Mouse (Mus musculus) large intestine, adult 2 months (tissue): ENCODE measurements around the gene Ap1b1. TPM values are rescaled to one million over a fixed set of nuclear protein-coding genes. Genes with fewer than 3 reads are reported as not detected.
A peak's percentile ranks its signal among the peaks of the same experiment; 100 is the strongest.

Experiments used
- DNase-seq: peaks from one replicate; pipeline ENCODE4 v3.0.0-alpha.2; 2012; ENCODE audit warnings: low read depth, low spot score
- WGBS: fragments of 180-500 bp; shearing (Covaris S2); methylation state at CpG from one replicate; pipeline ENCODE4 v1.1.7; 2018; 5-methylcytosine and 5-hydroxymethylcytosine counted together
- polyA plus RNA-seq: library from polyadenylated mRNA; depleted of rRNA; stranded (reverse); fragments of >200 nt; gene quantifications from 2 replicates; pipeline ENCODE4 v1.2.3, GENCODE M21; 2012

Gene Ap1b1
- polyA plus RNA-seq, 1 experiment, result 76.6 TPM

- DNase-seq, result no peak
- WGBS, result 92% methylated on average over 2 of the region's 2 CpGs
These were observed 3.1 kb upstream of the Ap1b1 start for GRCm38 (mm10) chr11:4983538-4983937.

- WGBS, result 7% methylated on average over 5 of the region's 5 CpGs
- no peak for DNase-seq
These were observed 2.4 kb upstream of the Ap1b1 start for GRCm38 (mm10) chr11:4984249-4984648.

- WGBS, result 71% methylated on average over 3 of the region's 3 CpGs
- no peak for DNase-seq
These were observed 1.8 kb upstream of the Ap1b1 start for GRCm38 (mm10) chr11:4984799-4985198.

GRCm38 (mm10) chr11:4987487-4987852 lies 846 bp downstream of the Ap1b1 start:
- 24% methylated on average over 11 of the region's 11 CpGs for WGBS
- no peak for DNase-seq

- 45% methylated on average over 3 of the region's 3 CpGs for WGBS
- no peak for DNase-seq
These were observed 2.6 kb downstream of the Ap1b1 start for GRCm38 (mm10) chr11:4989187-4989586.

- DNase-seq, result no peak
- 89% methylated on average over 2 of the region's 2 CpGs for WGBS
These were observed 5.8 kb downstream of the Ap1b1 start for GRCm38 (mm10) chr11:4992471-4992870.

- no peak for DNase-seq
- 86% methylated on average over 3 of the region's 3 CpGs for WGBS
These were observed 9.1 kb downstream of the Ap1b1 start for GRCm38 (mm10) chr11:4995676-4996075.

GRCm38 (mm10) chr11:4996621-4997199 lies 10.1 kb downstream of the Ap1b1 start:
- DNase-seq, result no peak
- WGBS, result 50% methylated on average over 5 of the region's 5 CpGs

- peak; percentile 75 for DNase-seq
- WGBS, result 28% methylated on average over 3 of the region's 3 CpGs
These were observed 11.7 kb downstream of the Ap1b1 start for GRCm38 (mm10) chr11:4998352-4998751.

- DNase-seq, result no peak
- 63% methylated on average over 1 of the region's 1 CpGs for WGBS
These were observed 12.1 kb downstream of the Ap1b1 start for GRCm38 (mm10) chr11:4998762-4999161.

GRCm38 (mm10) chr11:5000241-5000640 lies 13.6 kb downstream of the Ap1b1 start:
- no peak for DNase-seq
- WGBS, result 87% methylated on average over 1 of the region's 1 CpGs

- no peak for DNase-seq
- 79% methylated on average over 4 of the region's 4 CpGs for WGBS
These were observed 16.2 kb downstream of the Ap1b1 start for GRCm38 (mm10) chr11:5002826-5003225.

- DNase-seq, result no peak
- WGBS, result 32% methylated on average over 2 of the region's 2 CpGs
These were observed 18.9 kb downstream of the Ap1b1 start for GRCm38 (mm10) chr11:5005528-5005927.

GRCm38 (mm10) chr11:5007186-5007585 lies 20.6 kb downstream of the Ap1b1 start:
- no peak for DNase-seq
- 33% methylated on average over 1 of the region's 1 CpGs for WGBS

GRCm38 (mm10) chr11:5008867-5009266 lies 22.2 kb downstream of the Ap1b1 start:
- DNase-seq, result no peak
- 74% methylated on average over 3 of the region's 3 CpGs for WGBS

- DNase-seq, result no peak
- WGBS, result 71% methylated on average over 3 of the region's 3 CpGs
These were observed 22.9 kb downstream of the Ap1b1 start for GRCm38 (mm10) chr11:5009354-5010074.

GRCm38 (mm10) chr11:5010205-5010604 lies 23.6 kb downstream of the Ap1b1 start:
- DNase-seq, result no peak
- WGBS, result 68% methylated on average over 1 of the region's 1 CpGs

- 70% methylated on average over 1 of the region's 1 CpGs for WGBS
- DNase-seq, result no peak
These were observed 24.9 kb downstream of the Ap1b1 start for GRCm38 (mm10) chr11:5011480-5011879.

- no peak for DNase-seq
- WGBS, result 83% methylated on average over 5 of the region's 5 CpGs
These were observed 25.6 kb downstream of the Ap1b1 start for GRCm38 (mm10) chr11:5012213-5012715.

- WGBS, result 44% methylated on average over 2 of the region's 2 CpGs
- DNase-seq, result no peak
These were observed 29.1 kb downstream of the Ap1b1 start for GRCm38 (mm10) chr11:5015720-5016119.

GRCm38 (mm10) chr11:5016286-5016685 lies 29.7 kb downstream of the Ap1b1 start:
- 94% methylated on average over 5 of the region's 5 CpGs for WGBS
- no peak for DNase-seq
